Mouse (Mus musculus) right cerebral cortex, postnatal 4 days (tissue): ENCODE measurements around the gene Pgm3.
"Not testable (repeated sequence)": the region's sequence is repeated elsewhere in the genome, so short reads cannot be mapped to it uniquely, and the experiment has no call there.

Source experiments
- DNase-seq: peaks from one replicate; pipeline ENCODE4 v3.0.0-alpha.2; 2022

Gene Pgm3

DNA sequence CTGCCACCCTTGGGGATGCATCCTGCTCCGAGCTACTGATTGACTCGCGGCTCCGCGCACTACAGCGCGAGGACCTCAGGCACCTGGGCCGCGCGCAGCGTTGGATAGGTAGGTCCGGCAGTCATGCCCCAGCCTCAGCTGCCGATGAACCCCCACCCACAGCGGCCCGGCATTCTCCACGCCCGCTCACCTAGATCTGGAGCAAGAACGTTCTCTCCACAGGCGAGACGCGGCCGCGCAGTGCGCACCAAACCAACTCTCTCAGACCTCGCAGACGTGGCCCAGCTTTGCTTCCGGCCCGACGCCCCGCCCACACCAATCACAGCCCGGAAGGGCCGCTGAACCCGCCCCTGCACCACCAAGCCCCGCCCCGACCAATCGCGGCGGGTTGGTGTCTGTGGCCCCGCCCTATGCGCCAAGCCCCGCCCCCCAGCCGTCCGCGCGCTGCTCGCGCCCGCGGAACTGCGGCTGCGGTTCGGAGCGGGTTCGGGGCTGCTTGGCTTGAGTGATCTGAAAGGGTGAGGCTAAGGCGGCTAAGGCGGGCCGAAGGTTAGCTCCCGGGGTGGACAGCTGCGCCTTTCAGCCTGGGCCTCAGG is at the start of gene Pgm3, which contains the start of gene Rwdd2a:
Pgm3 (minus strand) TSS at position 303 of the 596 bp plus-strand sequence.
Rwdd2a (plus strand) TSS at position 452 of the 596 bp plus-strand sequence.
- DNase-seq = peak; percentile 98

DNA sequence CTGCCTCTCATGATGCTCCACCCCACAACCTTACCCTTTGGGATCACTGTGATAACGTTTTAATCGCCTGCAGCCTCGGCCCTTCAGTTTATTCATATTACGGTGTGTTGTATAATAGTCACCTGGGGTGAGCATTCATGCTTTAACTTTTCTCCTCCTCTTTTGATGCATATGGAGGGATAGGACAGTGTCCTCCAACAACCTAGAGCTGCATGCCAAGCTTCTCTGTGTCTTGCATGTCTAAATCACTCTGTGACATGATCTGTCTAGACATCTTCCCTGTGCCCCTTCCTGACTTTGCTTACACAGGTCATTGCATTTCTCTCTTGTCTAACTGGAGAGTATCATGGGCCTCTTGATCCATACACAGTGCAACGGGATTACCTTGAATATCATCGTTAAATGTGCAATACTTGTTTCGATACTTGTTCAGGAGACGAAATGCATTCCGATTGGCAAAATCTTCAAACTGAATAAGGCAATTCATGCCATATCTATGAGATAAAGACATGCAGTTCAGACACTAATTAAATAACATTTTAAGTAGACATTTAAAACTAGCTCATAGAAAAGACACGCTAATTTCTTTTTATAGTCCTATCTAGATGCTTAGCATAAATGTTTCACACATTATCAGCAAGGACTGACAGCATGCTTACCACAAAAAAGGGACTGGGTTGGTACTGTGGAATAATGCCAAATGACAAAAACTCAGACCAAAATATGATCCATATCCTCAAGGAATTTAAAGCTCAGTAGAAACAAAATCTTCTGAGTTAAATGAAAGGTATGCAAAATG is 47.9 kb upstream of the Pgm3 start:
- no peak for DNase-seq

DNA sequence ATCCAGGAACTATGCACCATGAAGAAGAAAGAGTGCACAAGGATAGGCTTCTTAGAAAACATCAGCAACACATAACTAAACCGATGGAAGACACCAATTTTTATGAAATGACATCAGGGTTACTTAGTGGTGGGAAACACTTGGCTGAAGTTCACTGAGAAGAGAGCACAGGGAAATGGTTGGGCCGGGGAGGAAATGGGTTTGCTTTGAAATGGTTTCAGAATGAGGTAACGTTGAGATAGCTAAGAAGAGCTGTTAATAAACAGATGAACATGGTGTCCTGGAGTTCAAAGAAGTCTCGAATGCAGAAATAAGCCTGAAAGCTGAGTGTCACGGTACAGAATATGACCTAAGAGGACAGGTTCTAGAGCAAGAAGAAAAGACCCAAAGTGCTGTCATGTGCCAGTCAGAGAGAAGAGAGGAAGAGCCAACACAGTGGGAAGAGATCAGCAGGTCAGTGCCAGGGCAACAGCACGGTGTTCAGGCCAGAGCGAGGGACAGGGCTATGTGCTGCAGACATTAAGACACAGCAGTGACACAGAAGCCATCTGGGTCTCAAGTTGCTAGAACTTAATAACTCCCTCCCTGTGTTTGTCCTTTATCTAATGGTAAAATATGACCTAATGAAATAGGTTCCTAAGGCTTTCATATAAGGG is 46.3 kb upstream of the Pgm3 start:
- no peak for DNase-seq

DNA sequence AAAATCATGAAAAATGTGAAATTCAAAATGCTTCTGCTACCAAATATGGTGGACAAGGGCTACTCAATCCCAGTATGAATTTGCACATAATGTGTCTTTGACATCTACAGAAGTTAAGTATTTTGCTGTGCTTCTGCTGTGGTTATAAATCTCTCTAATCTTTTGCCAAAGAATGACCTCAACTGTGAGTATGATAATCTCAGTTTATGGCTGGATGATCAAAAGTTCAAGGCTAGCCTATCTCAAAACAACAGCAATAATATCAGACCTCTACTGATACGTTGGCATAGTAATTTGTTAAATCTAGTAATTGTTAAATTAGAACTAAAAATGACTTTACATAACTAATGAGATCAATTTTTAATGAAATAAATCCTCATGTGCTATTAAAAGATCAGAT is 44.1 kb upstream of the Pgm3 start:
- DNase-seq = no peak

DNA sequence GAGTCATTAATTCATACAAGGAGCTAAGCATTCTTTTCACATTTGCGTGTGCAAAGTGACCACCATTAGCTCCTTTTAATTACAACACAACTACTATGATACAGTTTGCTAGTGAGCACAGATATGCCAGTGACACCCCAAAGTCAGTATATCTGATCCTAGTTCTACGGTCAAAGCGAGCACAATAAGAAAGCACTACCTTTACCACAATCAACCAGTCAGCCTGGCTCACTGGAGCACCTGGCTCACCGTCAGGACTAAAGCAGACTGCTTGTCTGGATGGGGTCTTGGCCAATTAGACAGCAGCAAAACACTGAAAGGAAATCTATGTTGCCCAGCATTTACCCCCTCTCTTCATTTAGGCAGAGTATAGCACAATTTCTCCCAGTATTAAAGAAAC is 40.4 kb upstream of the Pgm3 start:
- no peak for DNase-seq

DNA sequence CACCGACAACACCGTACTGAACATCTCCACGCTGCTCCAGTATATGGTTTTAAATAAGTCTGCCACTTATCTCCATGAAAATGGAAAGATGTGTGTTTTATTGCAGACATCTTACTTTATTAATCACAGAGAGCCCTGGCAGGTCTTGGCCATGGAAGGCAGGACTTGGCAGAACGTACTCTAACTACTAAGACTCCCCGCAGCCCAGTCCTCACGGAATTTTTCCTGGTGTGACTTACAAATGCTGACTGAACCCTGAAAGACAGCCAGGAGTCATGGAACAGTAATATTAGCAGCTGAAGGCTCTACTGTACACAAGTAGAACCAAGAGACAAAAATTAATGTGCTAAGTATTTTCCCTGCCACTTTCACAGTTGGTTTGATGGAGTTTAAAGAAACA is 34.1 kb upstream of the Pgm3 start:
- DNase-seq = no peak

DNA sequence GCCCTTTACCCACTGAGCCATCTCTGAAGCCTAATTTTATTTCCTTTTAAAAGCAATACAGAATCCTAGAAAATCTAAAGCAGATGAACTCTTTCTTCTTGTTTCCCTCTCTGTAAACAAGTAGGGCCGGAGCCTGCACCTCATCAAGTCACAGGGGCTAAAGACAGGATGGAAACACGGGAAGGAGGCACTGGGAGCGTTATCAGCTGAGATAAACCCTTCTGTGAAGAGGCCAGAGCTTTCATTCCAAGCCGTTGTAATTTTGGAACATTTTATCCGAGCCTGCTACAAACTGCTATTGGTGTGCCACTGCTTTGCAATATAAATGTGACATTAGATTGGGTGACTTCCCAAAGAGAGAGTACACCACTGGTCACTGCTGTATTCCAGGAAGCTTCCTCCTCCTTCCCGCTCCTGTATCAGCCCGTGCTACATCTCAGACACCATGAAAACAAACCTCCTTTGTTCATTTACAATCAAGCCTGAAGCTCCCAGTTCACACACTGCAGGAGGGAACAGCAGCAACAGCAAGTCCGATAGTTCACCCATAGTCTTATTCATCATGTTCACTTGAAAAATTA is 28.2 kb upstream of the Pgm3 start:
- DNase-seq = no peak

DNA sequence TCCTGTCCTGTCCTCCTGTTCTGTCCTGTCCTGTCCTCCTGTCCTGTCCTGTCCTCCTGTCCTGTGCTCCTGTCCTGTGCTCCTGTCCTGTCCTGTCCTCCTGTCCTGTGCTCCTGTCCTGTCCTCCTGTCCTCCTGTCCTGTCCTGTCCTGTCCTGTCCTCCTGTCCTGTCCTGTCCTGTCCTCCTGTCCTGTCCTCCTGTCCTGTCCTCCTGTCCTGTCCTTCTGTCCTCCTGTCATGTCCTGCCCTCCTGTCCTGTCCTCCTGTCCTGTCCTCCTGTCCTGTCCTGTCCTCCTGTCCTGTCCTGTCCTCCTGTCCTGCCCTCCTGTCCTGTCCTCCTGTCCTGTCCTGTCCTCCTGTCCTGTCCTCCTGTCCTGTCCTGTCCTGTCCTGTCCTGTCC is 25.3 kb upstream of the Pgm3 start:
- DNase-seq = not testable (repeated sequence)

DNA sequence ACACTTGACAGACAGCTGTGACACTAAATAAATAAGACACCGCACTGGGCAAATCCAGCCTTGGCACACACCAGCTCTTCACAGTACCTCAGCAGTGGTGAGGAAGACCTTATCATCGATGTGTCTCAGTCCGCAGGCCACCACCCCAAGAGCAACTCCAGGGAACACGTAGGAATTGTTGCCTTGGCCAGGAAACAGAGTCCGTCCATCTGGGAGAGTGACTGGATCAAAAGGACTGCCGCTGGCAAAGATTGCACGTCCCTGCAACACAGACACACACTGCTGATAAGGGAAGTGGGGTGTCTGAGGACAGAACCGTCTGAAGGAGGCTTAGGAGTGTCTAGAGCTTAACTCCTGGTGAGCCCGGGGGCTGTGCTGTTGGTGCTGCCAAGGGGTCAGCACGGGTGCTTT is 22.7 kb upstream of the Pgm3 start:
- not testable (repeated sequence) for DNase-seq

DNA sequence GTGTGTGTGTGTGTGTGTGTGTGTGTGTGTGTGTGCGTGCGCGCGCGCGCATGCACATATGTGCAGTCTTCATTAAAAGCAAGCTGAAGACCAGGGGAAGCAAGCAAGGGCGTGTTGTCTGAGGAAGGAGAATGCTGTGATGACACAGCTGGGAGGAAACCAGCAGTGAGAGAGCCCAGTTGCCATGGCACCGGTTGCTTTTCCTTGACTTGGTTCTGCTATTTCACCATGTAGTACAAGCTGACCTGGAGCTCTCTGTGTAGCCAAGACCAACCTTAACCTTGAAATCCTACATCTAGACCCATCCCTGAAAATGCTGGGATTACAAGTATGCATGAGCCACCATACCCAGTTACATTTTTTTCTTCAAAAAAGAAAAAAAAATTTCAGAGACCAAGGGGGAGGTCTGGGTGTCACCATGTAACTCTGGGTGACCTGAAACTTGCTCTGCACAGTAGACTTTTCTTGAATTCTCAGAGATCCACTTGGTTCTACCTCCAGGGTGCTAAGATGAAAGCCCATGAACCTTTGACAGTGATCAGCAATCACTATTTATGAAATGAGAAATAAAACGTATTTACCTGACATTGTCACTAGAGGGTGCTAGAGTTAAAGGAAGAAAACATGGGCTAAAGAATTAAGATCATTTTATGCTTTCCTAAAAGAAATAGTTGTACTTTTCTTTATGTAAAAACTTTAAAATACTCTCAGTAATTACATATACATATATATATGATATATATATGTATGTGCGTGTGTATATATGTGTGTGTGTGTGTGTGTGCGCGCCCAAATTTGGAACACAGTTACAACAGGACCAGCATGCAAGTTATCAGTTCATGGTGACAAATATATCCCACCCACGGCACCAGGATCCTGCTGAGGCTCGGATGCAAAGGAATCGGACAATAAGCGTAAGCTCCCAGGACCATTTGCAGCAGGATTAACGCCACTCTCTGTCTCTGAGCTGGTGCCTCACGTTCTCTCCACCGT is 21.3 kb upstream of the Pgm3 start:
- DNase-seq = peak; percentile 30

DNA sequence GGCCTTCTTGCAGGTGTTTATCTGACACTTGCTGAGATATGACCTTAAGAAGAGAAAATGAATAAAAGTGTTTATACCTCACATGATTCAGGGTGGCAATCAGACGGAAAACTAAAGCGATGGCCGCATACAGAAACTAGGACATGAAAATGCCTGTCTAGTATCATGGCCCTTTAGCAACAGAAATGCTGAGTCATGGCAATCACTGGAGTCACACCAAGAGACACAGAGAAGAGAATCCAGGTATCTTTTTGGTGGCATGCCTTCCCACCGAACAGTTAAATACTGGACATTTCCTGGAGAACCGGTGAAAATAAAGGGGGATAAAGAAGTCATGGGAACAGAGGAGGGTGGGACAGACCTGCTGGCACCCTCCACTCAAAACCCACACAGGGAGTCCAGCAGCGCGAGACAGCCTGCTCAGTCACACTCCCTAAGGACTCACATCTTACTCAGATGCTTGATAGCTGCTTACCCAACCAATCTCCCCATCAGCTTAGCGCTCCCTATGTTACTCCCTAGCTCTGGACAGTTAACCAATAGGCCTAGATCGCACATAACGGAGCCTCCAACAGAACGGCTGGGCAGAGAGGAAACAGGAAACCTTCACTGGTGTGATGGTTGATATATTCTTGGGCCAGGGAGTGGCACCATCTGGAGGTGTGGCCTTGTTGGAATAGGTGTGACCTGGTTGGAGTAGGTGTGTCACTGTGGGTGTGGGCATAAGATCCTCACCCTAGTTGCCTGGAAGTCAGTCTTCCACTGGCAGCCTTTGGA is 15.6 kb upstream of the Pgm3 start:
- no peak for DNase-seq

DNA sequence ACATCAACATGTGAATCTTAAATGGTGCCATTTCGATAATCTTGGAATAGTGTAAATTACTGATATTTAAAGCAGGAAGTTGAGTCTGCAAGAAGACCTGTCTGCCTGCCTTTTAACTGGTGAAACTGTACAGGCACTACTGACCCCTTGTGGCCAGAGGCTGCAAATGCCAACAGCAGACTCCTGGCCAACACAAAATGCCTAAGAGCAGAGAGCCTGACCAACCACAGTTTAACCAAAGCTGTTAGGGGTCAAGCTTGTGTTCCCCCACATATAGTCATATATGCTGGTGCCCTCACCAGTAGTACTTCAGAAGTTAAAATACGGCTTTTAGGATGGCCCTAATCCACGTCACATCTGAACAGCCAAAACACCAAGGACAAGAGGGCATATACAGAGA is 12.1 kb upstream of the Pgm3 start:
- DNase-seq = peak; percentile 67

DNA sequence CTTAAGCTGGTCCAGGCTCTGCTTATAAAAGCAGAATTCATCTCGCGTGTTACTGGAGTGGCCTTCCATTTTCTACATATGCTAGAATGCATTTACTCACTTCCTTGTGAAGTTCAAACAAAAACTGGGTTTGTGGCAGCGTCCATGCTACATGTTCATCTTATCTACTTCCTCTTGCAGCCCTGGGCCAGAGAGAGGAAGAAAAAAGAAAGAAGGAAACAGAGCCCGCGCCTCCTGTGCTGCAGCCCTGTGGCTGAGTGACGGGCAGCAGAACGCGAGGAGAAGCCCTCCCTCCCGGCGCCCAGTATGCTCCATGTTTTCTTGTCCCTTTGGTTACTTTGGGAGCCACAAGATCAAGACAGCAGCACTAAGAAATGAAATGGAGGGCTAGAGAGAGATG is 8.0 kb upstream of the Pgm3 start:
- DNase-seq = no peak

DNA sequence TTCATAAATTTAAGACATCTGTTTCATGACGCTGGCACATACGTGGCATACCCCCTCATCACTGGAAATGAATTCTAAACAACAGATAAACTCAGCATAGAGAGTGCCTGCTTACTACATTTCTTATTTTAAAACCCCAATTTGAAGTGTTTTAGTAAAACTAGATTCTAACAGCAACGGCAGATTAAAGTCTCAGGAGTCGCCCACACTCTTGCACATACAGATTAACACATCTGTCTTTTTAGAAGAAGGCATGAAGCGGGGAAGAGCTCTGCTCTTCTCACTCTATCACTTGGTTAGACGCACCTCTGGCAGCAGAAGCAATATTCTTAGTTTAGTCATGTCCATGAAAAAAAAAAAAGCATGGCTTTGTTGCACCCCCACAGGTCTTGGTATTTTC is 3.5 kb upstream of the Pgm3 start:
- DNase-seq = no peak

DNA sequence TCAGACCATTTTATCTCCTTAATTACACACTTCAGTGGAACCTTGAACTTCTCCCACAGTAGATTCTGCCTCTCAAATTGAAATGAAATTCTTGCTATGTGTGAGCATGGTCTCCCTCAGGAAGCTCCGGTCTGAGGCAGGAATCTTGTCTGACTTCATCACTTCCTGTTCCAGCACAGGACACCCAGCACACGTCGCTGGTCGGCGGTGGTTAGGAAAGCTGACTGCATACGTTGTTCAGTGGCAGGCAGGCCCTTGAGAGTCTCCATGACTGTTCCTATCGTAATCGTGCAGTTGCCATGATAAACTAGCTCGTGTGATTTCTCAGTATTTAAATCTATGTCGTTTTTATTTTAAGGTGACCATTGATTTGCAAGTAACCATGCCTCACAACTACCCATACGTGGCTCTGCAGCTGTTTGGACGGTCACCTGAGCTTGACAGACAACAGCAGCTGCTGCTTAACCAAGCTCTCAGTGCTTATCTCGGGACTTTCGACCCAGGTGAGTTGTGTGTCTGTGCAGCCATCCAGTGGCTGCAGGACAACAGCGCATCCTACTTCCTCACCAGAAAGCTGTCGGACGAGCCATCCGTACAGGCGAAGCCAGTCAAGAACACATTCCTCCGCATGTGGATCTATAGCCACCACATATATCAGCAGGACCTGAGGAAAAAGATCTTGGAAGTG is 2.1 kb upstream of the Pgm3 start:
- DNase-seq = no peak

DNA sequence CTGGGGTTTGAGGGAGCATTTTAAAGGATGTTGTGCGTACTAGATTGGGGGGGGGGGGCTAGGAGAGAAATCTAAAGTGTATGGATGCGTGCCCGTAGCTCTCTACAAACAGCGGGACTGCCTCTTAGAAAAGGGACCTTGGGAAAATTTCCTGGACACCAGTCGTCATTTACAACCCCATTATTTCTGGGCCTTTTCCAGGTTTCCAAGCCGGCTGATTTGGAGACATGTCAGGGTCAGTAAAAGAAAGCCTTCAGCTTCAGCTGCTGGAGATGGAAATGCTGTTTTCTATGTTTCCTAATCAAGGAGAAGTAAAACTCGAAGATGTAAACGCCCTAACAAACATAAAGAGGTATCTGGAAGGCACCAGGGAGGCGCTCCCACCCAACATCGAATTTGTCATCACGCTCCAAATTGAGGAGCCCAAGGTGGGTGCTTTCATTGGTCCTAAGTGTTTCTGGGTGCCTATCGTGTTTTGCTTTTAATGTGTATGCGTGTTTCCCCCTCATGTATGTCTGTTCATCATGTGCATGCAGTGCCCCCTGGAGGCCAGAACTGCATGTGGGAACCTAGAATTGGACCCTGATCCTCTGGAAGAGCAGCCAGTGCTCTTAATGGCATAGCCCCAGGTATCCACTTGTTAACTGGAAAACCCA is 1.1 kb upstream of the Pgm3 start:
- DNase-seq = peak; percentile 88

DNA sequence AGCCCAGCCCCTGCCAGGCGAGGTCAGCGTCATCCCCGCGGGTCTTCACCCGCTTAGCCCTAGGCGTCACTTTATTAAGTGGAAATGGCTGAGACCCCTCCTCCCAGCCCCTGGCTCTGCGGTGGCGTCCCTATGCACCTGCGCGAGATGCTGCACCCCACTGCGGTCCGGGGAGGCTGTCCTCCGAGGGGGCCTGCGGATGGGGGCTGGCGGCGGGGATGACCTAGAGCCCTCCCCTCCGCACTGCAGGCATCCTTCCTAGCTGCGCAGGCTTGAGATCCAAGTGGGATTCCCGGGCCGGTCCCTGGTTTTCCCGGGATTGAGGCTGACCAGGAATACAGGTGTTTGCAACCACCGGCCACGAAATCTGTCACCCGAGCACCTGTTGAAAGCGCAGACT is 554 bp upstream of the Pgm3 start:
- DNase-seq = no peak

DNA sequence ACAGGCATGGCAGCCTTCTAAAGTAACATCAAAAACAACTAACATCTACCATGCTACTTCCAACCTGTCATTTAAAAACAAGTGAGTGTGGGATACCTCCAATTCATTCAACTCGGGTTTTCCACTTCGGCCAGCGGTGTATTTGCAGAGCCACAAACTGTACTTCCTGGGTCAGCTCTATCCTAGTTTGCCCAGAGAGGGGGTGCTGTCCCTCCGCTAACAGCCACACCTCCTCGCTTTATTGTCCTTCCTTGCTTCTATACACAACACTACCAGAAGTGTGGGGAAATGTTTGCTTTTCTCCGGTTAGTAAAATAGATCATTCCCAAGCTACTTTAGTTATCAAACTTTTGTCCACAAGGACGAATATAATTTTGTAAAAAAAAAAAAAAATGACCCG is 696 bp downstream of the Pgm3 start:
- DNase-seq = no peak

DNA sequence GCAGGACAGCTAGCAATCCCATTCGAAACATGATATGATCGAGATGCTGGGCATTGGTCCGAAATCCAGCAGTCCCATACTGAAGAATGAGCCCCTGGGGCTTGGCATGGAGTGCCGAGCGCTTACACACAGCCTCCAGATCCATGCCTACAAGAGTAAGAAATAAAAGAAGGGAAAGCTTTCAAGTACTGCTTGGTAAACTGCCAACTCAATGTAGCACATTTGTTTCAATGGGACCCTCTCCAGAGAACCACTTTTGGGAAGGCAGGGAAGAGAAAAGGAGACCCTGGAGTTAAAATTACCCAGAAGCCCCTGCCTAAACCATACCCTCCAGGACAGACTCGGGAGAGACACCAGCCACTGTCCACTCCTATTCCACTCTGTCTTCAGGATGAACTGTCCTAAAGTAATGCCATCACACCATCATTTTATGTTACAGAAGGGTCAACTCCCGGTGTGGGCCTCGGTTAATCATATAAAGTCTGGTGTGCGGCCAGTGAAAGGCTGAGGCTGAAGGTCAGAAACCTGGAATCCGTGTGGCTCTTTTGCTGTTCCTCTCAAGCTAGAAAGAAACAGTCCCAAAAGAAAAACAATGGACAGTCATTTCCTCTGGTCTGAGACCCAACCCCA is 1.3 kb downstream of the Pgm3 start:
- DNase-seq = no peak

DNA sequence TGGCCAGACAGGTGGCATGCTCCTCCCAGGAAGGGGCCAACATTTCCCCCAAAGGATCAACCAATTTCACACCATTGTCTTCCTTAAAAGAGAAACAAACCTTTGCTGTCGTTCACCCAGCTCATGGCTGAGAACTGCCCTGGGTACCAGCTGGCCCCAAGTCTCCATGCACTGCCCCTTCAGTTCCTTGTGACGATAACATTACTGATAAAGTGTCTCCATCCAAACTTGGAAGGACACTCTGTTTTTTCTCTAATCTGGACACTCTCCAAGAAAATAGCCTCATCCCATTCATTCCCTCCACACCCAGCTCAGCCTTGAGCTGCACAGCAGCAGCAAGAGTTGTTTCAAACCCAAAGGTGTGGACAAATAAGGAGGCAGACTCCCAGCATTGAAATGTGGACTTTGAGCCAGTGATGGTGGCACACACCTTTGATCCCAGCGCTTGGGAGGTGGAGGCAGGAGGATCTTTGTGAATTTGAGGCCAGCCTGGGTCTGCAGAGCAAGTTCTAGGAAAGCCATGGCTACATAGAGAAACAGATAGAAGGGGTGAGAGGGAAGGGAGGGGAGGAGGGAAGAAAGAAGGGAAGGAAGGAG is 2.2 kb downstream of the Pgm3 start:
- no peak for DNase-seq
